Mouse (Mus musculus) E14TG2a.4 (cell line): ENCODE data around the gene Fbxo48.

Source experiments
- CTCF ChIP-seq: conservative IDR thresholded peaks from 2 replicates; pipeline ENCODE4 v1.5.1; 2014; ENCODE audit warnings: low read length
- NANOG ChIP-seq: IDR thresholded peaks from 2 replicates; pipeline ENCODE4 v1.6.1; 2014; ENCODE audit warnings: borderline replicate concordance, low read length, mixed read lengths
- POU5F1 ChIP-seq: IDR thresholded peaks from 2 replicates; pipeline ENCODE4 v1.6.1; 2014; ENCODE audit warnings: low read length, borderline replicate concordance

DNA sequence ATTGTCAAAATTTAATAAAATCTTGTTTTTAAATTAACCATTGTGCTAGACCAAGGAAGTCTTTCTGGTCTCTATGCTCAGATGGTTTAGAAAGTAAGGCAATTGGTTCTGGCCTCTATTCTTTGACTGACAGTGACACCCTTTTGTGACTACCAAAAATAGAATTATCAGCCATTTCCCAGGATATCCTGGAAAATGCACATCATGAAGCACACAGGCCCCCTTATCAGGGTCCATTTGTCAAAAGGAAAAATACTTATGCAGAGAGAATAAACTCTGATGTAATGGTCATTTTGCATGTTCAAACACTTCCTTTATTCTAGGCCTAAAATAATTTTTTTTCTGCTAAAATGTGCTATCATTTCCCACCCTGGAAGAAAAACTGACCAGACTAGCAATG lies 46.3 kb downstream of the Fbxo48 start:
- TF ChIP-seq CTCF (no peak), NANOG (no peak), POU5F1 (no peak)
